Mouse (Mus musculus): ENCODE data around the gene Olfr410. TPM values are rescaled to one million over a fixed set of nuclear protein-coding genes. Genes with fewer than 3 reads are reported as not detected.

Gene Olfr410
- total and polyA plus RNA-seq, 3 experiments, result not detected

GRCm38 (mm10) chr11:74326044-74326443 lies 11.8 kb downstream of the Olfr410 start:
- in situ Hi-C loops (cut with MboI; ENCODE audit: low pct_ligation_motif_present, low pct_unique_long_range_greater_than_20kb, low sequenced_read_pairs), result no loop called here
- TF ChIP-seq KAT2A (IDR thresholded peaks at IDR 0.05; ENCODE audit: insufficient replicate concordance, low read length), result no peak
- no peak for TF ChIP-seq ELF1 (IDR thresholded peaks at IDR 0.05; ENCODE audit: low read depth, low read length)
- TF ChIP-seq ZNF384 (IDR thresholded peaks at IDR 0.05; ENCODE audit: low read depth, low read length), result no peak
- TF ChIP-seq MAZ (IDR thresholded peaks at IDR 0.05; ENCODE audit: low read depth, low read length), result no peak
- TF ChIP-seq SIN3A (IDR thresholded peaks at IDR 0.05; ENCODE audit: low read length), result no peak
- TF ChIP-seq RAD21 (IDR thresholded peaks at IDR 0.05; ENCODE audit: low read depth, low read length), result no peak
- no peak for TF ChIP-seq NELFE (IDR thresholded peaks at IDR 0.05; ENCODE audit: low read depth, low read length)
- TF ChIP-seq EP300 (IDR thresholded peaks at IDR 0.05; ENCODE audit: low read length), result no peak
- no peak for TF ChIP-seq HCFC1 (IDR thresholded peaks at IDR 0.05; ENCODE audit: low read depth, low read length)
- TF ChIP-seq MXI1 (IDR thresholded peaks at IDR 0.05; ENCODE audit: low read depth, low read length), result no peak
- TF ChIP-seq USF2 (conservative IDR thresholded peaks at IDR 0.05; ENCODE audit: low read depth, low read length), result no peak
- no peak for TF ChIP-seq E2F4 (IDR thresholded peaks at IDR 0.05; ENCODE audit: insufficient replicate concordance, low read depth, low read length)
- no peak for TF ChIP-seq MEF2A (IDR thresholded peaks at IDR 0.05; ENCODE audit: borderline replicate concordance, low read depth, low read length)
- TF ChIP-seq ZKSCAN1 (IDR thresholded peaks at IDR 0.05; ENCODE audit: borderline replicate concordance, low read depth, low read length), result no peak
- no peak for TF ChIP-seq POLR2AphosphoS2 (IDR thresholded peaks at IDR 0.05; ENCODE audit: low read depth, low read length)
- TF ChIP-seq MYC (IDR thresholded peaks at IDR 0.05; ENCODE audit: low read depth, low read length), result no peak
- no peak for TF ChIP-seq ZC3H11A (IDR thresholded peaks at IDR 0.05; ENCODE audit: low read depth, low read length)
- no peak for TF ChIP-seq POLR2A (IDR thresholded peaks at IDR 0.05; ENCODE audit: low read depth, low read length)
- TF ChIP-seq UBTF (IDR thresholded peaks at IDR 0.05; ENCODE audit: low read depth, low read length), result no peak
- dilution Hi-C loops (cut with MboI; ENCODE audit: extremely low pct_ligation_motif_present, extremely low pct_unique_long_range_greater_than_20kb, low sequenced_read_pairs), result no loop called here

GRCm38 (mm10) chr11:74287256-74287655 lies 50.6 kb downstream of the Olfr410 start:
- no peak for DNase-seq (ENCODE audit: extremely low read depth)
- TF ChIP-seq POLR2AphosphoS2 (IDR thresholded peaks at IDR 0.05; ENCODE audit: low read depth, low read length), result no peak
- no peak for TF ChIP-seq KAT2A (IDR thresholded peaks at IDR 0.05; ENCODE audit: insufficient replicate concordance, low read length)
- no peak for TF ChIP-seq MXI1 (IDR thresholded peaks at IDR 0.05; ENCODE audit: low read depth, low read length)
- no peak for TF ChIP-seq MAX (IDR thresholded peaks at IDR 0.05; ENCODE audit: low read length)
- no peak for TF ChIP-seq HCFC1 (IDR thresholded peaks at IDR 0.05; ENCODE audit: low read depth, low read length)
- TF ChIP-seq ZKSCAN1 (IDR thresholded peaks at IDR 0.05; ENCODE audit: borderline replicate concordance, low read depth, low read length), result no peak
- TF ChIP-seq IRF4 (IDR thresholded peaks at IDR 0.05; ENCODE audit: low read depth, low read length), result no peak
- TF ChIP-seq RAD21 (IDR thresholded peaks at IDR 0.05; ENCODE audit: low read depth, low read length), result no peak
- TF ChIP-seq ELF1 (IDR thresholded peaks at IDR 0.05; ENCODE audit: low read depth, low read length), result no peak
- TF ChIP-seq USF1 (IDR thresholded peaks at IDR 0.05; ENCODE audit: low read depth, low read length), result no peak
- H3K9ac ChIP-seq (ENCODE audit: insufficient read depth, low read depth), result no peak overlapping the region
- in situ Hi-C loops (cut with MboI; ENCODE audit: low pct_ligation_motif_present, low pct_unique_long_range_greater_than_20kb, low sequenced_read_pairs), result no loop called here
- peaks cover 48% of the 10 kb centered on the region for H3K27me3 ChIP-seq (replicated peaks)
- no peaks in the 10 kb centered on the region for H3K79me2 ChIP-seq (replicated peaks; ENCODE audit: control insufficient read depth, extremely low read depth, insufficient read depth, poor library complexity, severe bottlenecking)
- H3K4me1 ChIP-seq (ENCODE audit: control insufficient read depth in 1 of 2, insufficient read depth in 2 of 2), result no peaks in the 10 kb centered on the region
- no peaks in the 10 kb centered on the region for H3K36me3 ChIP-seq (replicated peaks in 1 of 2; ENCODE audit: control insufficient read depth in 1 of 2, insufficient read depth in 1 of 2, low read length in 1 of 2)
- no peak overlapping the region for H3K4me3 ChIP-seq (replicated peaks in 1 of 3; ENCODE audit: low read depth in 2 of 3, low read length in 2 of 3, poor library complexity in 1 of 3)
- H3K9me3 ChIP-seq (replicated peaks; ENCODE audit: low read length), result no peaks in the 10 kb centered on the region
- dilution Hi-C loops (cut with MboI; ENCODE audit: extremely low pct_ligation_motif_present, extremely low pct_unique_long_range_greater_than_20kb, low sequenced_read_pairs), result no loop called here
- H3K4me2 ChIP-seq (ENCODE audit: insufficient read depth, low read depth, poor library complexity, severe bottlenecking), result no peak overlapping the region
- H3K27ac ChIP-seq (ENCODE audit: insufficient read depth, low read depth), result no peak overlapping the region

More at GRCm38 (mm10) chr11:74326044-74326443, 11.8 kb downstream of the Olfr410 start:
- no peak for DNase-seq (ENCODE audit: extremely low read depth)
- H3K27ac ChIP-seq (ENCODE audit: insufficient read depth, low read depth), result no peak overlapping the region
- no peaks in the 10 kb centered on the region for H3K79me2 ChIP-seq (replicated peaks; ENCODE audit: control insufficient read depth, extremely low read depth, insufficient read depth, poor library complexity, severe bottlenecking)
- H3K4me1 ChIP-seq (ENCODE audit: control insufficient read depth in 1 of 2, insufficient read depth in 2 of 2), result no peaks in the 10 kb centered on the region
- H3K4me2 ChIP-seq (ENCODE audit: insufficient read depth, low read depth, poor library complexity, severe bottlenecking), result no peak overlapping the region
- H3K27me3 ChIP-seq (replicated peaks), result peaks cover 83% of the 10 kb centered on the region
- no peak overlapping the region for H3K9ac ChIP-seq (ENCODE audit: insufficient read depth, low read depth)
- H3K9me3 ChIP-seq (replicated peaks; ENCODE audit: low read length), result no peaks in the 10 kb centered on the region
- H3K4me3 ChIP-seq (replicated peaks in 1 of 3; ENCODE audit: low read depth in 2 of 3, low read length in 2 of 3, poor library complexity in 1 of 3), result no peak overlapping the region
- H3K36me3 ChIP-seq (replicated peaks in 1 of 2; ENCODE audit: control insufficient read depth in 1 of 2, insufficient read depth in 1 of 2, low read length in 1 of 2), result no peaks in the 10 kb centered on the region

All from CH12.LX (cell line).